Mouse (Mus musculus): ENCODE data around the gene Mylk4. TPM values are rescaled to one million over a fixed set of nuclear protein-coding genes. Genes with fewer than 3 reads are reported as not detected.

The Mylk4 gene
- total and polyA plus RNA-seq, 3 experiments, result 0.04 TPM; not detected in 2

DNA sequence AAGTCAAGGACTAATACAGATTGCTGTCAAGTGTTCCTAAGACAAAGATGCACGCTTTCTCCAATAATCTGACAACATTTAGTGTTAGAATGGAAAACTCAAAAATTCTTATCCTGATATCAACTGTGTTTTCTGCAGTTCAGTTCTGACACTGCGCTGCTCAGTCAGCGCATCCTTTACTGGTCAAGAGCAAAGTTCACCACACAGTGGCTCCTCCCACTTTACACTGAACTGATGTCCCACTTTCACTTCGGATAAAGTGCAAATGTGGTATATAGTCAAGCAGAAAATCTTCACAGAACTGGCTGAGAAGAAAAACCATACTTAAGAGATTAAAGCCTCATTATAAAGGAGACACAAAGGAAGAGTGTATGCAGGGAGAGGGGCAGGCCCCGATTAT lies 11.4 kb upstream of the Mylk4 start:
- DNase-seq (ENCODE audit: extremely low read depth), result no peak
- Histone ChIP-seq H3K27ac (ENCODE audit: insufficient read depth, low read depth) (no peak overlapping the region), H3K4me1 (ENCODE audit: control insufficient read depth in 1 of 2, insufficient read depth in 2 of 2) (peaks cover 5 to 21% of the 10 kb centered on the region in 2 experiments; a peak in 3 of 4 replicates), H3K36me3 (replicated peaks in 1 of 2; ENCODE audit: control insufficient read depth in 1 of 2, insufficient read depth in 1 of 2, low read length in 1 of 2) (no peaks in the 10 kb centered on the region), H3K4me2 (ENCODE audit: insufficient read depth, low read depth, poor library complexity, severe bottlenecking) (no peak overlapping the region), H3K27me3 (replicated peaks) (no peaks in the 10 kb centered on the region), H3K9ac (ENCODE audit: insufficient read depth, low read depth) (no peak overlapping the region), H3K4me3 (replicated peaks in 1 of 3; ENCODE audit: low read depth in 2 of 3, low read length in 2 of 3, poor library complexity in 1 of 3) (no peak overlapping the region), H3K79me2 (replicated peaks; ENCODE audit: control insufficient read depth, extremely low read depth, insufficient read depth, poor library complexity, severe bottlenecking) (no peaks in the 10 kb centered on the region), H3K9me3 (replicated peaks; ENCODE audit: low read length) (no peaks in the 10 kb centered on the region)
- in situ Hi-C loops (cut with MboI; ENCODE audit: low pct_ligation_motif_present, low pct_unique_long_range_greater_than_20kb, low sequenced_read_pairs), result no loop called here
- dilution Hi-C loops (cut with MboI; ENCODE audit: extremely low pct_ligation_motif_present, extremely low pct_unique_long_range_greater_than_20kb, low sequenced_read_pairs), result no loop called here
- no peak for TF ChIP-seq NELFE (IDR thresholded peaks at IDR 0.05; ENCODE audit: low read depth, low read length)
- no peak for TF ChIP-seq MXI1 (IDR thresholded peaks at IDR 0.05; ENCODE audit: low read depth, low read length)
- no peak for TF ChIP-seq SIN3A (IDR thresholded peaks at IDR 0.05; ENCODE audit: low read length)
- TF ChIP-seq MAFK (IDR thresholded peaks at IDR 0.05; ENCODE audit: insufficient replicate concordance, low read length), result no peak
- no peak for TF ChIP-seq IRF4 (IDR thresholded peaks at IDR 0.05; ENCODE audit: low read depth, low read length)
- TF ChIP-seq ZKSCAN1 (IDR thresholded peaks at IDR 0.05; ENCODE audit: borderline replicate concordance, low read depth, low read length), result no peak
- no peak for TF ChIP-seq RCOR1 (conservative IDR thresholded peaks at IDR 0.05; ENCODE audit: low read depth, low read length)
- TF ChIP-seq MAX (IDR thresholded peaks at IDR 0.05; ENCODE audit: low read length), result no peak
- TF ChIP-seq JUN (IDR thresholded peaks at IDR 0.05; ENCODE audit: insufficient read depth, low read depth, low read length), result no peak
- TF ChIP-seq CHD1 (IDR thresholded peaks at IDR 0.05; ENCODE audit: low read depth, low read length), result no peak
- no peak for TF ChIP-seq EP300 (IDR thresholded peaks at IDR 0.05; ENCODE audit: low read length)
- TF ChIP-seq PAX5 (IDR thresholded peaks at IDR 0.05; ENCODE audit: low read length), result no peak
- no peak for TF ChIP-seq POLR2AphosphoS2 (IDR thresholded peaks at IDR 0.05; ENCODE audit: low read depth, low read length)
- TF ChIP-seq MYC (IDR thresholded peaks at IDR 0.05; ENCODE audit: low read depth, low read length), result no peak

DNA sequence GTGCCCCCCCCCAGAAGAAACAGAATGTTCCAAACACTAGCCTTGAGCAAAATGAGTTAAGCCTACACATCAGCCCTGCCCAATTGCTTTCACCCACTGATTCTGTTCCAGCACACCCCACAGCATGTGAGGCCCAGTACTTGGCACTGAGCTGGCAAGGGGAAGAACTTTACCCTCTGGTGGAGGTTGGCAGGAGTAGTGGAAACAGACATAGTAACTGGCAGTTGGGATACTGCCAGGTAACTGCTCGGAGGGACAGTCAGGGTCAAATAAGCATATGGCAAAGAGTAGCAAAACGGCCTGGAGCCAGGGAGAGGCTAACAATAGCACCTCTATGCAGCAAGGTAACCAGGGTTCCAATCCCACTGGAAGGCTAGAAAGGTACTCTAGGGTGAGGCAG lies 10.9 kb upstream of the Mylk4 start:
- Histone ChIP-seq H3K9me3 (replicated peaks; ENCODE audit: low read length) (no peaks in the 10 kb centered on the region), H3K4me2 (ENCODE audit: insufficient read depth, low read depth, poor library complexity, severe bottlenecking) (no peak overlapping the region), H3K9ac (ENCODE audit: insufficient read depth, low read depth) (no peak overlapping the region), H3K4me1 (ENCODE audit: control insufficient read depth in 1 of 2, insufficient read depth in 2 of 2) (peaks cover 5 to 23% of the 10 kb centered on the region in 2 experiments; a peak in 3 of 4 replicates), H3K79me2 (replicated peaks; ENCODE audit: control insufficient read depth, extremely low read depth, insufficient read depth, poor library complexity, severe bottlenecking) (no peaks in the 10 kb centered on the region), H3K4me3 (replicated peaks in 1 of 3; ENCODE audit: low read depth in 2 of 3, low read length in 2 of 3, poor library complexity in 1 of 3) (no peak overlapping the region), H3K27ac (ENCODE audit: insufficient read depth, low read depth) (no peak overlapping the region), H3K36me3 (replicated peaks in 1 of 2; ENCODE audit: control insufficient read depth in 1 of 2, insufficient read depth in 1 of 2, low read length in 1 of 2) (no peaks in the 10 kb centered on the region), H3K27me3 (replicated peaks) (no peaks in the 10 kb centered on the region)
- no peak for TF ChIP-seq MEF2A (IDR thresholded peaks at IDR 0.05; ENCODE audit: borderline replicate concordance, low read depth, low read length)
- no peak for DNase-seq (ENCODE audit: extremely low read depth)
- dilution Hi-C loops (cut with MboI; ENCODE audit: extremely low pct_ligation_motif_present, extremely low pct_unique_long_range_greater_than_20kb, low sequenced_read_pairs), result no loop called here
- in situ Hi-C loops (cut with MboI; ENCODE audit: low pct_ligation_motif_present, low pct_unique_long_range_greater_than_20kb, low sequenced_read_pairs), result no loop called here

DNA sequence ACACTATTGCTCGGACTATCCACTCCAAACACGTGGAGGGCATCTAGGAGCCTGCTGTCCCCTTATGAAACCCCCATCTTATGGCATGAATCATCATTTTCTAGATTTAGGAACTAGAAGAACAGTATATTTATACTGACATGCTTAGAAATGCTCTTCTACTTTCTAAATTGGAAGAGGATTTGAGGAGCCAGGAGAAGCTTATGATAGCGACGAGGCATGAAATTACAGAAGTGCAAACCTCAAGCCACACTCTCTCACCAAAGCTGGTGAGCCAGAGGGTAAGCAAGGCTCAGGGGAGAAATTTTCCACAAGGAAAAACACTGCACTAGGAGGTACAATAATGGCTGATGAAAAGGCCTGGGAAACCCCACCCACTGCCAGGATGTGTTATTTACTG lies 6.0 kb upstream of the Mylk4 start:
- Histone ChIP-seq H3K4me1 (ENCODE audit: control insufficient read depth in 1 of 2, insufficient read depth in 2 of 2) (peaks cover 0 to 14% of the 10 kb centered on the region in 2 experiments; a peak in 2 of 4 replicates), H3K27me3 (replicated peaks) (no peaks in the 10 kb centered on the region), H3K9me3 (replicated peaks; ENCODE audit: low read length) (no peaks in the 10 kb centered on the region), H3K27ac (ENCODE audit: insufficient read depth, low read depth) (no peak overlapping the region), H3K4me2 (ENCODE audit: insufficient read depth, low read depth, poor library complexity, severe bottlenecking) (no peak overlapping the region), H3K9ac (ENCODE audit: insufficient read depth, low read depth) (no peak overlapping the region), H3K4me3 (replicated peaks in 1 of 3; ENCODE audit: low read depth in 2 of 3, low read length in 2 of 3, poor library complexity in 1 of 3) (no peak overlapping the region), H3K79me2 (replicated peaks; ENCODE audit: control insufficient read depth, extremely low read depth, insufficient read depth, poor library complexity, severe bottlenecking) (no peaks in the 10 kb centered on the region), H3K36me3 (replicated peaks in 1 of 2; ENCODE audit: control insufficient read depth in 1 of 2, insufficient read depth in 1 of 2, low read length in 1 of 2) (no peaks in the 10 kb centered on the region)
- dilution Hi-C loops (cut with MboI; ENCODE audit: extremely low pct_ligation_motif_present, extremely low pct_unique_long_range_greater_than_20kb, low sequenced_read_pairs) (no loop called here), in situ Hi-C loops (cut with MboI; ENCODE audit: low pct_ligation_motif_present, low pct_unique_long_range_greater_than_20kb, low sequenced_read_pairs) (no loop called here)
- DNase-seq (ENCODE audit: extremely low read depth), result no peak
- TF ChIP-seq ZC3H11A (IDR thresholded peaks at IDR 0.05; ENCODE audit: low read depth, low read length), result no peak
- no peak for TF ChIP-seq CTCF (conservative IDR thresholded peaks at IDR 0.05 in 1 of 2, IDR thresholded peaks at IDR 0.05 in 1 of 2; ENCODE audit: low read depth in 2 of 2, low read length in 2 of 2)
- no peak for TF ChIP-seq JUND (conservative IDR thresholded peaks at IDR 0.05; ENCODE audit: low read depth, low read length)
- TF ChIP-seq USF1 (IDR thresholded peaks at IDR 0.05; ENCODE audit: low read depth, low read length), result no peak
- no peak for TF ChIP-seq ELF1 (IDR thresholded peaks at IDR 0.05; ENCODE audit: low read depth, low read length)
- TF ChIP-seq UBTF (IDR thresholded peaks at IDR 0.05; ENCODE audit: low read depth, low read length), result no peak
- TF ChIP-seq SIN3A (IDR thresholded peaks at IDR 0.05; ENCODE audit: low read length), result no peak
- no peak for TF ChIP-seq TCF12 (IDR thresholded peaks at IDR 0.05; ENCODE audit: low read depth, low read length)
- TF ChIP-seq MAFK (IDR thresholded peaks at IDR 0.05; ENCODE audit: insufficient replicate concordance, low read length), result no peak
- no peak for TF ChIP-seq CHD1 (IDR thresholded peaks at IDR 0.05; ENCODE audit: low read depth, low read length)
- TF ChIP-seq ZNF384 (IDR thresholded peaks at IDR 0.05; ENCODE audit: low read depth, low read length), result no peak
- no peak for TF ChIP-seq EP300 (IDR thresholded peaks at IDR 0.05; ENCODE audit: low read length)
- no peak for TF ChIP-seq BHLHE40 (IDR thresholded peaks at IDR 0.05; ENCODE audit: low read depth, low read length)
- no peak for TF ChIP-seq ZKSCAN1 (IDR thresholded peaks at IDR 0.05; ENCODE audit: borderline replicate concordance, low read depth, low read length)
- no peak for TF ChIP-seq ZMIZ1 (IDR thresholded peaks at IDR 0.05; ENCODE audit: low read depth, low read length)
- no peak for TF ChIP-seq POLR2AphosphoS2 (IDR thresholded peaks at IDR 0.05; ENCODE audit: low read depth, low read length)
- TF ChIP-seq USF2 (conservative IDR thresholded peaks at IDR 0.05; ENCODE audit: low read depth, low read length), result no peak
- no peak for TF ChIP-seq JUN (IDR thresholded peaks at IDR 0.05; ENCODE audit: insufficient read depth, low read depth, low read length)
- TF ChIP-seq POLR2A (IDR thresholded peaks at IDR 0.05; ENCODE audit: low read depth, low read length), result no peak
